Mouse (Mus musculus): ENCODE results near the gene Scgb2b24.

Scgb2b24 gene

GRCm38 (mm10) chr7:33739212-33739611, at the start of gene Scgb2b24:
TSS of gene Scgb2b24 (minus strand) at chr7:33739312.
- in situ Hi-C loops (cut with MboI; ENCODE audit: low pct_unique_long_range_greater_than_20kb in 1 of 2, low sequenced_read_pairs in 2 of 2, unreplicated experiment in 1 of 2) = no loop called here

- in situ Hi-C loops (cut with MboI; ENCODE audit: low pct_unique_long_range_greater_than_20kb in 1 of 2, low sequenced_read_pairs in 2 of 2, unreplicated experiment in 1 of 2) = no loop called here
These were observed 4.4 kb upstream of the Scgb2b24 start, which contains the start of gene Scgb1b24 for GRCm38 (mm10) chr7:33743499-33743898. TSS of gene Scgb1b24 (plus strand) at chr7:33743799.

GRCm38 (mm10) chr7:33689864-33690263, 49.2 kb downstream of the Scgb2b24 start:
- in situ Hi-C loops (cut with MboI; ENCODE audit: low pct_unique_long_range_greater_than_20kb in 1 of 2, low sequenced_read_pairs in 2 of 2, unreplicated experiment in 1 of 2) = no loop called here

Data from mouse embryonic stem cell (cell line).